Mouse (Mus musculus) cortical plate, adult 2 months (tissue): ENCODE measurements around the gene Smim6.

Experiments used
- CTCF ChIP-seq: fragments of 200-500 bp; IDR thresholded peaks from 2 replicates; pipeline ENCODE4 v1.5.1; 2011; ENCODE audit warnings: mild to moderate bottlenecking, control low read depth, low read length; ENCODE audit not compliant: insufficient read depth; ENCODE audit errors: extremely low read depth
- POLR2A ChIP-seq: fragments of 200-500 bp; IDR thresholded peaks from 2 replicates; pipeline ENCODE4 v1.6.1; 2011; ENCODE audit warnings: mild to moderate bottlenecking, low read length, control low read depth; ENCODE audit not compliant: insufficient read depth; ENCODE audit errors: extremely low read depth

DNA sequence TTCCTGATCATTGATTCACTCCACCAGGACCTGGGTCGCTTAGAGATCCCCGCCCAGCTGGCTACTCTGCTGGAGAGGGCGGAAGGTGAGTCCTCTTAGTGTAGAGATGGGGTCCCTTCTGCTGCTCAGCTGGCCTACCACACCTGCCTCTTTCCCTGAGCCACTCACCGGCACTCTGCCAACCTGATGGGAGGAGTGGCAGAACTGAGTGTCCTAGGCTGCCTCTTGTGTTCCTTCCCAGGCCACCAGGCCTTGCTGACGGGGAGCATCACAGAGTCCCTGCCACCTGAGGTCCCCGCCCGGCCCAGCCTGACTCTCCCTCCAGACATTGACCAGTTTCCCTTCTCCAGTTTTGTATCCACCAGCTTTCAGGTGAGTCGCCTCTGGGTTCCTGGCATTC, 33.7 kb upstream of the Smim6 start:
- no peak for TF ChIP-seq CTCF
- no peak for TF ChIP-seq POLR2A
